Mouse (Mus musculus) embryonic facial prominence, embryonic 12.5 days (tissue): ENCODE data around the gene Tbck. TPM values are rescaled to one million over a fixed set of nuclear protein-coding genes. Genes with fewer than 3 reads are reported as not detected.

Experiments used
- ATAC-seq: fragments of 200-750 bp; cut with Nextera tagmentation; 2 replicates; pipeline ENCODE4 v1.8.0; 2017; ENCODE audit not compliant: insufficient number of reproducible peaks, insufficient read depth, low FRiP score, low TSS enrichment
- H3K27ac ChIP-seq: fragments of 300-500 bp; sonication (generic); 2 replicates; pipeline ENCODE4 v1.5.1; 2016; ENCODE audit warnings: mild to moderate bottlenecking
- H3K27me3 ChIP-seq: fragments of 300-500 bp; sonication (generic); 2 replicates; pipeline ENCODE4 v1.6.1; 2016; ENCODE audit warnings: mild to moderate bottlenecking, moderate library complexity
- H3K36me3 ChIP-seq: fragments of 300-500 bp; sonication (generic); 2 replicates; pipeline ENCODE4 v1.6.1; 2016; ENCODE audit warnings: mild to moderate bottlenecking
- H3K4me1 ChIP-seq: fragments of 300-500 bp; sonication (generic); 2 replicates; pipeline ENCODE4 v1.6.1; 2016
- H3K4me2 ChIP-seq: fragments of 300-500 bp; sonication (generic); replicated peaks from 2 replicates; pipeline ENCODE4 v1.6.1; 2016; ENCODE audit warnings: mild to moderate bottlenecking, moderate library complexity
- H3K4me3 ChIP-seq: fragments of 300-500 bp; sonication (generic); 2 replicates; pipeline ENCODE4 v1.5.1; 2016; ENCODE audit warnings: mild to moderate bottlenecking
- H3K9ac ChIP-seq: fragments of 300-500 bp; sonication (generic); 2 replicates; pipeline ENCODE4 v1.6.1; 2016; ENCODE audit warnings: mild to moderate bottlenecking, moderate library complexity
- H3K9me3 ChIP-seq: fragments of 300-500 bp; sonication (generic); 2 replicates; pipeline ENCODE4 v1.6.1; 2016; ENCODE audit warnings: mild to moderate bottlenecking, moderate library complexity
- WGBS: fragments of 180-500 bp; shearing (Covaris S2); methylation state at CpG from one replicate; pipeline ENCODE4 v1.1.7; 2016; 5-methylcytosine and 5-hydroxymethylcytosine counted together
- polyA plus RNA-seq: library from polyadenylated mRNA; unstranded; fragments of >200 nt; fragmentation: Nextera tagmentation; extraction: Ambion mirVana; gene quantifications from 2 replicates; pipeline ENCODE4 v1.2.1, GENCODE M21; 2016

Gene Tbck
- polyA plus RNA-seq, 1 experiment from 2014 or later = 31.0 TPM

GRCm38 (mm10) chr3:132772054-132772453, 88.1 kb downstream of the Tbck start:
- Histone ChIP-seq H3K9ac (no peak overlapping the region), H3K27ac (no peak overlapping the region), H3K27me3 (no peaks in the 10 kb centered on the region), H3K4me1 (no peaks in the 10 kb centered on the region), H3K9me3 (no peaks in the 10 kb centered on the region), H3K4me3 (no peak overlapping the region), H3K4me2 (no peak overlapping the region), H3K36me3 (no peaks in the 10 kb centered on the region)
- WGBS = 78% methylated on average over 7 of the region's 7 CpGs
- no peak for ATAC-seq

GRCm38 (mm10) chr3:132776686-132777085, 92.7 kb downstream of the Tbck start:
- WGBS = 90% methylated on average over 7 of the region's 7 CpGs

GRCm38 (mm10) chr3:132781103-132781502, 97.2 kb downstream of the Tbck start:
- no peak for ATAC-seq
- no peak overlapping the region for H3K4me2 ChIP-seq
- 97% methylated on average over 2 of the region's 2 CpGs for WGBS

More at GRCm38 (mm10) chr3:132776686-132777085, 92.7 kb downstream of the Tbck start:
- no peaks in the 10 kb centered on the region for H3K27me3 ChIP-seq
- peaks cover 3% of the 10 kb centered on the region; the same call in 1 of the 2 replicates for H3K4me1 ChIP-seq
- ATAC-seq = no peak
- no peak overlapping the region for H3K9ac ChIP-seq
- H3K27ac ChIP-seq = no peak overlapping the region
- no peaks in the 10 kb centered on the region for H3K36me3 ChIP-seq
- no peaks in the 10 kb centered on the region for H3K9me3 ChIP-seq
- no peak overlapping the region for H3K4me3 ChIP-seq
- no peak overlapping the region for H3K4me2 ChIP-seq

GRCm38 (mm10) chr3:132783087-132783486, 99.1 kb downstream of the Tbck start:
- Histone ChIP-seq H3K36me3 (0 out of 2 replicates have a peak, but pooled peaks cover 2% of the 10 kb centered on the region), H3K9me3 (no peaks in the 10 kb centered on the region), H3K9ac (no peak overlapping the region), H3K4me1 (peaks cover 3% of the 10 kb centered on the region; the same call in 1 of the 2 replicates), H3K27me3 (no peaks in the 10 kb centered on the region), H3K27ac (no peak overlapping the region), H3K4me2 (no peak overlapping the region), H3K4me3 (no peak overlapping the region)
- no peak for ATAC-seq
- 78% methylated on average over 1 of the region's 1 CpGs for WGBS

More at GRCm38 (mm10) chr3:132781103-132781502, 97.2 kb downstream of the Tbck start:
- Histone ChIP-seq H3K9me3 (no peaks in the 10 kb centered on the region), H3K4me1 (peaks cover 3% of the 10 kb centered on the region; the same call in 1 of the 2 replicates), H3K9ac (no peak overlapping the region), H3K36me3 (no peaks in the 10 kb centered on the region), H3K27ac (no peak overlapping the region), H3K4me3 (no peak overlapping the region), H3K27me3 (no peaks in the 10 kb centered on the region)

- Histone ChIP-seq H3K4me2 (no peak overlapping the region), H3K27me3 (no peaks in the 10 kb centered on the region), H3K36me3 (0 out of 2 replicates have a peak, but pooled peaks cover 2% of the 10 kb centered on the region), H3K4me3 (no peak overlapping the region), H3K4me1 (peaks cover 3% of the 10 kb centered on the region; the same call in 1 of the 2 replicates), H3K27ac (no peak overlapping the region), H3K9me3 (no peaks in the 10 kb centered on the region), H3K9ac (no peak overlapping the region)
- WGBS = 88% methylated on average over 6 of the region's 6 CpGs
- ATAC-seq = no peak
Measured at GRCm38 (mm10) chr3:132784732-132785131, 100.8 kb downstream of the Tbck start.

GRCm38 (mm10) chr3:132786690-132787089, 102.7 kb downstream of the Tbck start:
- H3K4me2 ChIP-seq = no peak overlapping the region
- ATAC-seq = no peak

GRCm38 (mm10) chr3:132787775-132788174, 103.8 kb downstream of the Tbck start:
- Histone ChIP-seq H3K27ac (no peak overlapping the region), H3K4me1 (no peaks in the 10 kb centered on the region), H3K9ac (no peak overlapping the region), H3K4me3 (no peak overlapping the region), H3K9me3 (no peaks in the 10 kb centered on the region), H3K36me3 (0 out of 2 replicates have a peak, but pooled peaks cover 2% of the 10 kb centered on the region), H3K27me3 (no peaks in the 10 kb centered on the region), H3K4me2 (no peak overlapping the region)
- no peak for ATAC-seq
- 87% methylated on average over 4 of the region's 4 CpGs for WGBS

More at GRCm38 (mm10) chr3:132786690-132787089, 102.7 kb downstream of the Tbck start:
- H3K27ac ChIP-seq = no peak overlapping the region
- WGBS = 92% methylated on average over 3 of the region's 3 CpGs
- no peak overlapping the region for H3K4me3 ChIP-seq
- no peak overlapping the region for H3K9ac ChIP-seq
- H3K9me3 ChIP-seq = no peaks in the 10 kb centered on the region
- H3K4me1 ChIP-seq = no peaks in the 10 kb centered on the region
- H3K27me3 ChIP-seq = no peaks in the 10 kb centered on the region
- H3K36me3 ChIP-seq = 0 out of 2 replicates have a peak, but pooled peaks cover 2% of the 10 kb centered on the region

- Histone ChIP-seq H3K9ac (no peak overlapping the region), H3K27me3 (no peaks in the 10 kb centered on the region), H3K4me1 (no peaks in the 10 kb centered on the region), H3K27ac (no peak overlapping the region), H3K4me2 (no peak overlapping the region), H3K36me3 (peaks cover 8% of the 10 kb centered on the region), H3K9me3 (no peaks in the 10 kb centered on the region), H3K4me3 (no peak overlapping the region)
- WGBS = 84% methylated on average over 4 of the region's 4 CpGs
- ATAC-seq = no peak
Measured at GRCm38 (mm10) chr3:132791140-132791539, 107.2 kb downstream of the Tbck start.

GRCm38 (mm10) chr3:132800196-132800595, 116.3 kb downstream of the Tbck start:
- Histone ChIP-seq H3K27me3 (no peaks in the 10 kb centered on the region), H3K4me3 (no peak overlapping the region), H3K9ac (no peak overlapping the region), H3K36me3 (peaks cover 20% of the 10 kb centered on the region), H3K27ac (no peak overlapping the region), H3K9me3 (no peaks in the 10 kb centered on the region), H3K4me1 (no peaks in the 10 kb centered on the region), H3K4me2 (no peak overlapping the region)
- 91% methylated on average over 1 of the region's 1 CpGs for WGBS
- ATAC-seq = no peak

GRCm38 (mm10) chr3:132801910-132802309, 118.0 kb downstream of the Tbck start:
- Histone ChIP-seq H3K36me3 (peaks cover 10% of the 10 kb centered on the region; the same call in 1 of the 2 replicates), H3K27ac (no peak overlapping the region), H3K9ac (no peak overlapping the region), H3K4me1 (no peaks in the 10 kb centered on the region), H3K27me3 (no peaks in the 10 kb centered on the region), H3K9me3 (no peaks in the 10 kb centered on the region), H3K4me2 (no peak overlapping the region), H3K4me3 (no peak overlapping the region)
- WGBS = 82% methylated on average over 3 of the region's 3 CpGs
- no peak for ATAC-seq

- H3K4me1 ChIP-seq = no peaks in the 10 kb centered on the region
- no peak overlapping the region for H3K9ac ChIP-seq
- H3K36me3 ChIP-seq = peaks cover 3% of the 10 kb centered on the region; the same call in 1 of the 2 replicates
- H3K4me3 ChIP-seq = no peak overlapping the region
- ATAC-seq = no peak
- H3K27ac ChIP-seq = no peak overlapping the region
- H3K4me2 ChIP-seq = no peak overlapping the region
- no peaks in the 10 kb centered on the region for H3K9me3 ChIP-seq
- 70% methylated on average over 2 of the region's 2 CpGs for WGBS
- no peaks in the 10 kb centered on the region for H3K27me3 ChIP-seq
Measured at GRCm38 (mm10) chr3:132807888-132808579, 124.1 kb downstream of the Tbck start.

- H3K9me3 ChIP-seq = no peaks in the 10 kb centered on the region
- no peak for ATAC-seq
- H3K4me1 ChIP-seq = no peaks in the 10 kb centered on the region
- H3K4me3 ChIP-seq = no peak overlapping the region
- no peak overlapping the region for H3K4me2 ChIP-seq
- 85% methylated on average over 3 of the region's 3 CpGs for WGBS
- H3K36me3 ChIP-seq = no peaks in the 10 kb centered on the region
- no peaks in the 10 kb centered on the region for H3K27me3 ChIP-seq
- H3K27ac ChIP-seq = no peak overlapping the region
- no peak overlapping the region for H3K9ac ChIP-seq
Measured at GRCm38 (mm10) chr3:132808951-132809350, 125.0 kb downstream of the Tbck start.
